Mouse (Mus musculus) lung, adult 2 months (tissue): ENCODE results near the gene Bphl. TPM values are rescaled to one million over a fixed set of nuclear protein-coding genes. Genes with fewer than 3 reads are reported as not detected.

ENCODE experiments used
- DNase-seq: peaks from one replicate; pipeline ENCODE4 v3.0.0; 2022
- H3K4me1 ChIP-seq: fragments of 200-500 bp; 2 replicates; pipeline ENCODE4 v1.6.1; 2011; ENCODE audit warnings: low read length; ENCODE audit not compliant: control insufficient read depth, insufficient read depth
- H3K4me3 ChIP-seq: fragments of 200-500 bp; replicated peaks from 2 replicates; pipeline ENCODE3; 2011; ENCODE audit warnings: low read depth, mild to moderate bottlenecking, control low read depth, low read length; ENCODE audit errors: extremely low read depth
- CTCF ChIP-seq: fragments of 200-500 bp; IDR thresholded peaks from 2 replicates; pipeline ENCODE4 v1.5.1; 2011; ENCODE audit warnings: mild to moderate bottlenecking, low read length, control low read depth; ENCODE audit not compliant: insufficient read depth
- POLR2A ChIP-seq: fragments of 200-500 bp; IDR thresholded peaks from 2 replicates; pipeline ENCODE4 v1.6.1; 2011; ENCODE audit warnings: low read depth, mild to moderate bottlenecking, control low read depth, low read length, borderline replicate concordance; ENCODE audit errors: extremely low read depth
- WGBS: fragments of 180-500 bp; shearing (Covaris S2); methylation state at CpG from one replicate; pipeline ENCODE4 v1.1.7; 2018; 5-methylcytosine and 5-hydroxymethylcytosine counted together
- polyA plus RNA-seq: library from polyadenylated mRNA; depleted of rRNA; stranded (reverse); fragments of >200 nt; gene quantifications from 2 replicates; pipeline ENCODE4 v1.2.3, GENCODE M21; 2012

Bphl gene
- polyA plus RNA-seq, 1 experiment: 41.8 TPM

- 94% methylated on average over 10 of the region's 10 CpGs for WGBS
- peaks cover 16% of the 10 kb centered on the region for H3K4me1 ChIP-seq
- no peak overlapping the region for H3K4me3 ChIP-seq
- TF ChIP-seq CTCF: no peak
- TF ChIP-seq POLR2A: no peak
- DNase-seq: no peak
Observed at GRCm38 (mm10) chr13:34101247-34101646, 63.9 kb downstream of the Bphl start.

GRCm38 (mm10) chr13:34101908-34102307, 64.5 kb downstream of the Bphl start:
- DNase-seq: no peak
- WGBS: 54% methylated on average over 9 of the region's 9 CpGs
- Histone ChIP-seq H3K4me1 (peaks cover 11% of the 10 kb centered on the region), H3K4me3 (no peak overlapping the region)
- TF ChIP-seq CTCF (no peak), POLR2A (no peak)

- no peak for TF ChIP-seq POLR2A
- no peak for TF ChIP-seq CTCF
- Histone ChIP-seq H3K4me1 (peaks cover 10% of the 10 kb centered on the region), H3K4me3 (no peak overlapping the region)
- DNase-seq: no peak
- WGBS: 69% methylated on average over 1 of the region's 1 CpGs
Observed at GRCm38 (mm10) chr13:34105364-34105763, 68.0 kb downstream of the Bphl start.

DNA sequence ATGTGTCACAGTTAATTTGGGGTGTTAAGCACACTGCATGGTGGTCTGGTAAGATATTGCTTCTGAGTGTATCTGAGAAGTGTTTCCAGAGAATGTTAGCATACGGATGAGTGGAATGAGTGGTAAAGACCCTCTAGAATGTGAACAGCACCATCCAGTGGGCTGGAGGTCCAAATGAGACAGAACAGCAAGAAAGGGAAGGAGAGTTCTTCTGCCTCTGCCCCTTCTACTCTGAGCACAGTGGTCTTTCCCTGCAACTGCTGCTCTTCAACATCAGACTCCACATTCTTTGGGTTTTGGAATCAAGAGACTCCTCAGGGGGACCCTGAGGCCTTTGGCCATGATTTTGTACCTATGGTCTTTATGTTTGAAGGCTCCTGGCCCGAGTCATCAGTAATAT, 68.9 kb downstream of the Bphl start:
- Histone ChIP-seq H3K4me1 (peaks cover 8% of the 10 kb centered on the region), H3K4me3 (no peak overlapping the region)
- 83% methylated on average over 2 of the region's 2 CpGs for WGBS
- TF ChIP-seq POLR2A (no peak), CTCF (no peak)
- DNase-seq: no peak

- Histone ChIP-seq H3K4me3 (no peak overlapping the region), H3K4me1 (peaks cover 3% of the 10 kb centered on the region)
- WGBS: 93% methylated on average over 1 of the region's 1 CpGs
- DNase-seq: no peak
- no peak for TF ChIP-seq CTCF
- no peak for TF ChIP-seq POLR2A
Observed at GRCm38 (mm10) chr13:34106999-34107398, 69.6 kb downstream of the Bphl start.

DNA sequence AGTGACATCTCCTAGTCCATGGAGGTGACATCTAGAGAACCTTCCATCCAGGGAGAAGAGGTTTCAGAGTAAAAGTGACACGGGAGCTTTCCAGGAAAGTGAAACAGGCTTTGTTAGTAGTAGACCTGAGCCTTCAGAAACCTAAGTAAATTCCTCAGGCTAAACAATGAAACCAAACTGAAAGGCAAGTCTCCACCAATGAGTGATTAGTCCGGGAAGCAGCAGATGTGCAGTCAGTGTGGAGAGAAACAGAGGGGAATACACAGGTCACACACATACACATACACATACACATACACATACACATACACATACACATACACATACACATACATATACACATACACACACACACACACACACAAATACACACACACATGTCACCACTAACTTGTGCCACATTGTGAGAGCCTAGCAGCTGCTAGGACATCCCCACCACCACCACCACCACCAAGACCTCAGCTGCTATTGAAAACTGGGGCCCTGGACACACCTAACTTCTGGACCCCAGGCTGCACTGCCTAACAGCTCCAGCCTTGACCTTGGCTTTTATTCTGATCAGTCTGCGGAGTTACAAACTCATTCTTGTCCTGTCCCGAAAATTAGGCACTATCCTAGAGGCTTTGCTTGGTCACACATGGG, 71.8 kb downstream of the Bphl start:
- H3K4me3 ChIP-seq: no peak overlapping the region
- WGBS: 71% methylated on average over 4 of the region's 4 CpGs
- no peak for TF ChIP-seq CTCF
- no peak for TF ChIP-seq POLR2A
- H3K4me1 ChIP-seq: no peaks in the 10 kb centered on the region
- no peak for DNase-seq

DNA sequence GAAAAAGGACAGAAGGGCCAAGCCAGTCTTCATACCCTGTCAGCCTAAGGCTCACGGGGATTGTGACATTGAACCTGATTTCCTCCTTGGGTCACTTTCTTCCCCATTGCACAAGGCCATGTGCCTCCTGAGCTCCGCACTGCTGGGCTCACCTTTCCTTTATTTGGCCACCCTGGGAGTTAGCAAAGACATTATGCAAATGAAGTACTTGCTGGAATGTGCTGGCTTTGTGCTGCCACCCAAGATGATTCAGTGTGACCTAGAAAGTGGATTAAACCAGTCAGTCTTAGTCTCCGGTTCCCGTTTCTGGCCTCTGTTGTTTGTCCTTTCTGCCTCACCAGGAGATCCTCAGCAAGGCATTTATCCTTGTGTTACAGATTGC, 72.3 kb downstream of the Bphl start:
- no peaks in the 10 kb centered on the region for H3K4me1 ChIP-seq
- TF ChIP-seq CTCF (no peak), POLR2A (no peak)
- 60% methylated on average over 4 of the region's 4 CpGs for WGBS
- no peak for DNase-seq
- H3K4me3 ChIP-seq: no peak overlapping the region

- WGBS: 69% methylated on average over 5 of the region's 5 CpGs
- TF ChIP-seq POLR2A (no peak), CTCF (no peak)
- Histone ChIP-seq H3K4me1 (no peaks in the 10 kb centered on the region), H3K4me3 (no peak overlapping the region)
- no peak for DNase-seq
Observed at GRCm38 (mm10) chr13:34111019-34111418, 73.6 kb downstream of the Bphl start.

DNA sequence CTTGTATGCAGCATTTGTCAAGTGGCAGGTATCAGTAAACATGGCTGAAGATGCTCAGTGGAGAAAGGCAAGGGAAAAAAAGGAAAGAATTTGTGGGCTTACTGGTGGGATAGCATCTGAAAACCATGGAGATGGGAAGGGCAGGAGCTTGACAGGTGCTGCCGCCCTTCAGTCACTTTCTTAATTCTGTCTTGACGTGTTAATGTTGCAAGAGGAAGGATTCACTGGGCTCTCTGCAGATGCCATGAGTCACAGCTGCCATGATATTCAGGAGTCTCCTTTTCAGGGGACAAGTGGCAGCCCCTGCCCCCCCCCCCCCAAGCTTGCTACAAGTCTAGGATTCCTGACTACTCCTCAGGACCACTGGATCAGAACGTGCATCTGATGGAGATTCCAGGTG, 74.5 kb downstream of the Bphl start:
- Histone ChIP-seq H3K4me3 (no peak overlapping the region), H3K4me1 (no peaks in the 10 kb centered on the region)
- TF ChIP-seq POLR2A (no peak), CTCF (no peak)
- DNase-seq: no peak
- WGBS: 84% methylated on average over 3 of the region's 3 CpGs

DNA sequence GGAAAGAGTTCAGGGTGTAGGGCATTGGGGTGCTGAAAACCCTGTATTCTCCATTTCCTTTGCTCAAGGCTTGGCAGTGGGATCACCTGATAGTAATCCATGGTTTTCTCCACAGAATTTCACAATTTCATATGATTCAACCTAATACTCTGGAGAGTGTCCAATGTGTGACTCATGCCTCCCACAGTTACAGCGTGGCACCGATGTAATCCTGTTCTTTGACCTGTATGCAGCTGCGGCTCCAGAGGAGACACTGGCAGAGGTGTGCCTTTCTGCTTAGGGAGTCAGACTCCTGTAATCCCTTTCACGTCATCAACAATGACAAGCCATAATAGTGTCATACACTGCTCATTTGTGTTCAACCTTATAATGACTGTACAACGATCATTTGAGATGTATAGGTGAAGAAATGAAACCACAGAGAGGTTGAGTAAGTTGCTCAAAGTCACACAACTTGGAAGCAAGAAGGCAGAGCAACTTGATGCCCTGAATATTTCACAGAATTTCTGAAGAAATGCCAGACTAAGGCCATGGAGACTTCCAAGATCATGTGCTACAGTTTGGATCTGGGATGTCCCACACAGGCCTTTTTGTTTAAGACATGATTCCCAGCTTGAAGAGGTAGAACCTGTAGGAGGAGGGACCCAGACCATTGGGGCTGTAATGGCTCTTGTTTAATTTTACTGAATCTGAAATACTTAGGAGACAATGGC, 75.1 kb downstream of the Bphl start:
- Histone ChIP-seq H3K4me1 (no peaks in the 10 kb centered on the region), H3K4me3 (no peak overlapping the region)
- WGBS: 61% methylated on average over 5 of the region's 5 CpGs
- TF ChIP-seq CTCF: no peak
- TF ChIP-seq POLR2A: no peak
- no peak for DNase-seq

- 84% methylated on average over 3 of the region's 3 CpGs for WGBS
- H3K4me3 ChIP-seq: no peak overlapping the region
- no peaks in the 10 kb centered on the region for H3K4me1 ChIP-seq
- TF ChIP-seq CTCF: no peak
- no peak for TF ChIP-seq POLR2A
- DNase-seq: no peak
Observed at GRCm38 (mm10) chr13:34113086-34113485, 75.7 kb downstream of the Bphl start.
